Mouse (Mus musculus): Measurements from ENCODE around the gene Prr19.
A peak's percentile ranks its signal among the peaks of the same experiment; 100 is the strongest.

Prr19 gene

DNA sequence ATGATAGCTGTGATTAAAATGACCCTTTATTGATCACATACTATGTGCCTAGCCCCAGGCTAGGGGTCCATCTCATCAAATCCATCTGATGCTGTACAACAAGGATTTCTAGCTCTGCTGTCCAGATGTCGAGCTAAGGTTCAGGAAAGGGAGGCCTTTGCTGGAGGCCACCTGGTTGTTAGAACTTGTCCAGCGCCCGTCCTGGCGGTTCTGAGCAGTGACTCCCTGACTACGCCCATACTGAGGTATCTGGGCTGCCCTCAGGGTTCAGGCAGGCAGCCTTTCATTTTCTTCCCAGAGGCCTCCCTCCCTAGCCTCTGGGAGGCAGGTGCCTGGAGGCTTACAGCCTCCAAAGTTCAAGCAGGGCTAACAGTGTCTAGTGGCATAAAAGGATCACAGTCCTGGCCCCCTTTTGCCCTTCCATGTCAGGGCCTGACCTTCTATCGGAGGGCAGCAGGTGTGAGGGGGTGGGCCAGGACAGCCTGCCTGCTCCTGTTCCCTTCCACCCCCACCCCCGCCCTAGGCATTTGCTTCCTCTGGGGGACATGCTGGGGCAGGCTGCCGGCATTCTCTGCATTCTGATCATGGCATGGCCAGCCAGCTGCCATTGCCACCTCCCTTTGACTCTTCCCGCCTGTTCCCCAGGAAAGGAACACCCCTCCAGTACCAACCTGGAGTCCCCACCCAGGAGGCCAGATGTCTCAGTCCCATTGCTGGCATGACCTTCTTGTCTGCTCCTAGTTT is 25.5 kb upstream of the Prr19 start:
- DNase-seq, result no peak

- DNase-seq, result no peak
Measured at GRCm38 (mm10) chr7:25277405-25277804, 23.8 kb upstream of the Prr19 start.

- DNase-seq, result no peak
Measured at GRCm38 (mm10) chr7:25277998-25278340, 23.2 kb upstream of the Prr19 start.

- peak; percentile 81 to 86 for DNase-seq
Measured at GRCm38 (mm10) chr7:25278341-25279075, 22.7 kb upstream of the Prr19 start.

GRCm38 (mm10) chr7:25279076-25279860 is 21.9 kb upstream of the Prr19 start:
- DNase-seq, result peak; percentile 86 to 88

DNA sequence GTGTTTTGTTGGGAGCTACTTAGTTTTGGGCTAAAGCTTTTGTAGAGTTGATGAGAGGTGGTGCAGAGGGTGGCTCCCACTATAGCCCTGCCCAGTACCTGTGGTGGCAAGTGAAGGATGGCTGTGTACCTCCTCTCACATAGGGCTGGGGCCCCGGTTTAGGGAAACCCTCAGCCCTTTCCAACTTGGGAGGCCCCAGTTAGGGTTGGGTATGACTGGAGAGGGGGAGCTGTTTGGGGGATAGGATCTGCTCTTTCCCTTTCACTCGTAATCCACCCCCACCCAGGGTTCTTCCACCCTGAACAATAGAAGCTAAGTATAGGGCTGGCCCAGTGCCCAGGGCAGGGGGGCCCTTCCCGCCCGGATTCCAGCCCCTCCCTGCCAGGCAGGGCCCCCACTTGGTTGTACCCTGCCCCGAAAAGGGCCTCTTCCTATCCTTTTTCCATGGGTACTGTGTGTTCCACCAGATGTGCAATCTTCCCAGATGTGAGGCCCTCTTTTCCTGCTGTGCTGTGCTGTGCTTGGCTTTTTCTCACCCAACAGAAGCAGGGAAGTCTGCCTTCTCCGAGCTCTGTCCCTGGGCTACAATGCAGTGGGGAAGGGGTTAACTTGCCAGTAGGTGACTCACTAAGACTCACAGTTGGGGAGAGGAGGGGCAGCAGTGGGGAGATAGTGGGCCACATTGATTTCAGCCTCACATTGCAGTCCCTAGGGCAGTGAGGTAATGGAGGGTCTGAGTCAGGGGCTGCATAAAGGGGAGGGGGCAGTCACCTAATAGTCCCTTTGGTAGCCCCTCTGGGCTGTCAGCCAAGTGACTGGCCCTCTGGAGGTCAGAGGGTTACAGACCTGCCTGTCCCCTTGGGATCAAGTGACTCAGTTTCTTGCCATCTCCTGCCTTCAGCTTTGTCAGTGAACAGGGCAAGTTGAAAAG is 21.1 kb upstream of the Prr19 start:
- DNase-seq, result peak; percentile 57 to 61

DNA sequence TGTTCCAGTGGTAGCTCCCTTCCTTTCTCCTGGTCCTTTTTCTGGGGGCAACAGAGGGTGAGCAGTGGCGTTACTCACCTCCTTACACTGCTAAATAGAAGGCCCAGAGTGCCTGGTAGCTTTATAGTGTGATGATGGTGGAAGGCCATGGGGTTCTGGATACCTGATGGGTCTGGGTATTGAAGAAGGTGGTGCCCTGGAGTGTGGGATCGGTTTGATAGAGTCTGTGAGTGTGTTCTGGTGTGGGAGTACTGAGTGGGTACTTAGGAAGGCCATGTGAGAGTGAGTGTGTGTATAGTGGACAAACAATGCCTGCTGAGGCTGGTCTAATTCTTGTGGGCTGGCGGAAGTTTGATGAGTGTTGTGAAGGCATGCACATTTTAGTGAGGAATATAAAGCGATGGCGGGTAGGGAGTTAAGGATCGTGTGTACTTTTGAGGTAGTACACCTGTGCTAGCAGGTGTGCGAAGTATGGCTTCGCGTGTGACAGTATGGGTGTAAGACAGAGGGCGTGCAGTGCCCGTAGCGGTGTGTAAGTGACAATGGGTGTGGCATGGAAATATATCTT is 20.0 kb upstream of the Prr19 start:
- no peak for DNase-seq

DNA sequence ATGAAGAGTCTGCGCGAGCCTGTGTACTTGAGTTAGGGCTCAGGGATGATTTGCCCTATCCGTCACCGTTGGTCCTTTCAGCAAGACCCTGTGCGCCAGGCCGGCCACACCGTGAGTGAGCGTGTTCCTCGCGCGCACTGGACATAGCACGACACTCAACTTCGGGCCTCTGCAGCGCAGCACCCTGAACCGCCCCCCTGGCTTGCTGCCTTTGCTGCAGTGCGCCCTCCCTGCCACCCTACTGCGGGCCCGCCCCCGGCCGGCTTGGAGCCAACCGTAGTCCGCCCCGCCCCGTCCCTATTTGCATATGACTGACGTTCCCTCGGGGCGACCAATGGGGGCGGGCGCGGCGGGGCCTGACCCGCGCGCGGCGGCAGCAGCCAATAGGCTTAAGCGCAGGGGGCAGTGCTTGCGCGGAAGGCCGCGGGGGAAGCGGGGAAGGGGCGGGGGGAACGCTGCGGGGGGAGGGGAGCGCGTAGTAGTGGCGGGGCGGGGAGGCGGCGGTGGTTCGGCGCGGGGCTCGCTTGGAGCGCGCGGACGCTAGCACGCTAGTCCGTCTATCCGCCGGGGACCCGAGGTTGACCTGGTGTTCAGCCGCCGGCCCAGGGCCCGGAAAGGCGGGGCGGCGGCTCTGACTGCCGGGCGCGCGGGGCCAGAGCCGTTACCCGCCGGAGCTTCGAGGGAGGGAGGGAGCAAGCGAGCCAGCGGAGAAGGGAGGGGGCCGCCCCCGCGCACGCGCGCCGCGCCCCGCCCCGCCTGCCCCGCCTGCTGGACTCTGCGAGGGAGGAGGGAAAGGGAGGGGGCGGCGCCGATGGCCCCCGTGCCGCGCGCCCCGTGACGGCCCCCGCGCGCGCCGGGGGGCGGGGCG is 19.2 kb upstream of the Prr19 start:
- peak; percentile 97 to 98 for DNase-seq

DNA sequence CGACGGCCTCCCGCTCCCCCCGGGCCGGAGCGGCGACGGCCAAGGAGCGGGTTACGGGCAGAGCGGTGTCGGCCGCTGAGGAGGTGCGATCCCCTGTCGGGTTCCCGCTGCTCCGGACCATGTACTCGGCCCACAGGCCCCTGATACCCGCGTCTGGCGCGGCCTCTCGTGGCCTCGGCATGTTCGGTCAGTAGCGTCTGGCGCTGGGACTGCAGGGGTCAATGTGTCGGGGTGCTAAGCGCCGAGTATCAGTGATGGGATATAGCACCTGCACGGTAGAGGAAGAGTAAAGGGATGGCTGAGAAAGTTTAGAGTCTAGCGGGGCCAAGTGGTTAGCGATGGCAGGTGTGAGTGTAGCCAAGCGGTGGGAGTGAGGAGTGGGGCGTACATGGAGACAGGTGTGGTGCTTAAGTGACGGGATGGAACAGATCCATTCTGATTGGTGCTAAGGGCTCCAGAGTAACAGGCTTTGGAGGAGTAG is 18.4 kb upstream of the Prr19 start:
- DNase-seq, result peak in 1 of 2 experiments; percentile 47

- DNase-seq, result no peak
Measured at GRCm38 (mm10) chr7:25283637-25284036, 17.6 kb upstream of the Prr19 start.

- DNase-seq, result no peak
Measured at GRCm38 (mm10) chr7:25284171-25284570, 17.0 kb upstream of the Prr19 start.

- DNase-seq, result no peak
Measured at GRCm38 (mm10) chr7:25284766-25285165, 16.4 kb upstream of the Prr19 start.

DNA sequence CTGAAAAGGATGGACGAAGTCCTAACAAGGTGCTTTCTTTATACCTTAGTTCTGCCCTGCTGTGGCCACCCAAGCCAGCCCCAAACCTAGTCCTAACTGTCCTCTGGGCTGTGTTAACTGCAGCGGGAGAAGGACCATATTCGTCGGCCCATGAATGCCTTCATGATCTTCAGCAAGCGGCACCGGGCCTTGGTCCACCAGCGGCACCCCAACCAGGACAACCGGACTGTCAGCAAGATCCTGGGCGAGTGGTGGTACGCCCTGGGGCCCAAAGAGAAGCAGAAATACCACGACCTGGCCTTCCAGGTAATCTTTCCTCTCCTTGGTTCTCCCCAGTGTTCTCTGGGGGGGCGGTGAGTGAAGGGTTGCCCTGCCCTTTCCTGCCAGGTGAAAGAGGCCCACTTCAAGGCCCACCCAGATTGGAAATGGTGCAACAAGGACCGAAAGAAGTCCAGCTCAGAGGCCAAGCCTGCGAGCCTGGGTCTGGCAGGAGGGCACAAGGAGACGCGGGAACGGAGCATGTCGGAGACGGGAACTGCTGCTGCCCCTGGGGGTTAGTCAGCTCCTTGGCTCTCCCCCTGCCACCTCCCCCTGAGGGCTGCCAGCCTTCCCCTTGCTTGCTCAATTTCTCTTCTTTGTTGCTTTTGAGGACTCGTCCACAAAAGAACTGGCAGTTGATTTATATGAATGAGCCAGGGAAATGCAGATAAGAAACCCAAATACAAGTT is 15.5 kb upstream of the Prr19 start:
- no peak for DNase-seq

DNA sequence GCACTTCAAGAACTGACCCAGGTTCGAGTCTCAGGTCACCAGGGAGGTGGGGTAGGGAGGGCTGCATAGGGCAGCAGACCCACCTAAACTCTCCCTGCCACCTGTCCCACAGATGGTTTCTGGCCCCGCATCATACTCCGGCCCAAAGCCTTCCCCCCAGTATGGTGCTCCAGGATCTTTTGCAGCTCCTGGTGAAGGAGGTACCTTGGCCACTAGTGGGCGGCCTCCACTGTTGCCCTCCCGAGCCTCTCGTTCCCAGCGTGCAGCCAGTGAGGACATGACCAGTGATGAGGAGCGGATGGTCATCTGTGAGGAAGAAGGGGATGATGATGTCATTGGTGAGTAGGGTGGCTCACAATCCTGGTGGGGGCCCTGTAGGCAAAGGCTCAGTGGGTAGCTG is 14.2 kb upstream of the Prr19 start:
- DNase-seq, result no peak

GRCm38 (mm10) chr7:25288011-25288410 is 13.2 kb upstream of the Prr19 start:
- no peak for DNase-seq

DNA sequence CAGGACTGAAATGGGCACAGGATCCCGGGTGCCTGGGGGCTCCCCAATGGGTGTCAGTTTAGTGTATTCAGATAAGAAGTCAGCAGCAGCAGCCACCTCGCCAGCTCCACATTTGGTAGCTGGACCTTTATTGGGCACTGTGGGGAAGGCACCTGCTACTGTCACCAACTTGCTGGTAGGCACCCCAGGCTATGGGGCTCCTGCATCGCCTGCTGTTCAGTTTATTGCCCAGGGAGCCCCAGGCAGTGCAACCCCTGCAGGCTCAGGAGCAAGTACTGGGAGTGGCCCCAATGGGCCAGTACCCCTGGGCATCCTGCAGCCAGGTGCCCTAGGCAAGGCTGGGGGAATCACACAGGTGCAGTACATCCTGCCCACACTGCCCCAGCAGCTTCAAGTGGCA is 12.5 kb upstream of the Prr19 start:
- DNase-seq, result no peak

GRCm38 (mm10) chr7:25289925-25290324 is 11.3 kb upstream of the Prr19 start:
- DNase-seq, result no peak

- DNase-seq, result no peak
Measured at GRCm38 (mm10) chr7:25290463-25290862, 10.7 kb upstream of the Prr19 start.

DNA sequence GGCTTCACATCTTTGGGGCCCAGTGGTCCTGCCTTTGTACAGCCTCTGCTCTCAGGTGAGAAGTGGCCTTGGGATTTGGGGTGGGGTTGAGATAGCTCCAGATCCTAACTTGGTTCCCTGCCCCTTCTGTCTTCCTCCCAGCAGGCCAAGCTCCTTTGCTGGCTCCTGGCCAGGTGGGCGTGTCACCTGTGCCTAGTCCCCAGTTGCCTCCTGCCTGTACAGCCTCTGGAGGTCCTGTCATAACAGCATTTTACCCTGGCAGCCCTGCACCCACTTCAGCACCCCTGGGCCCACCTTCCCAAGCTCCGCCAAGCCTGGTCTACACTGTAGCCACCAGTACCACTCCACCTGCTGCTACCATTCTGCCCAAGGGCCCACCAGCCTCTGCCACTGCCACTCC is 10.3 kb upstream of the Prr19 start:
- peak in 1 of 2 experiments; percentile 72 for DNase-seq

- no peak for DNase-seq
Measured at GRCm38 (mm10) chr7:25292107-25292506, 9.1 kb upstream of the Prr19 start.

All from kidney, adult 8-10 months (tissue).